Mouse (Mus musculus) C2C12 (cell line): Measurements from ENCODE around the gene Gm10563.

Experiments used
- CTCF ChIP-seq: IDR thresholded peaks from one replicate; pipeline ENCODE4 v1.5.1; 2011; ENCODE audit not compliant: control insufficient read depth, insufficient read depth, insufficient read length
- FOSL1 ChIP-seq: IDR thresholded peaks from one replicate; pipeline ENCODE4 v1.8.0; 2011; ENCODE audit warnings: mild to moderate bottlenecking, low read length; ENCODE audit not compliant: poor library complexity, insufficient read depth, severe bottlenecking
- MAX ChIP-seq: IDR thresholded peaks from one replicate; pipeline ENCODE4 v1.6.1; 2011; ENCODE audit warnings: mild to moderate bottlenecking, control low read depth
- MYOD1 ChIP-seq: IDR thresholded peaks from one replicate; pipeline ENCODE4 v1.6.1; 2011; ENCODE audit warnings: low read depth; ENCODE audit not compliant: control insufficient read depth, insufficient read length
- MYOG ChIP-seq: IDR thresholded peaks from one replicate; pipeline ENCODE4 v1.6.1; 2011; ENCODE audit not compliant: control insufficient read depth, insufficient read length; ENCODE audit errors: extremely low read depth
- USF1 ChIP-seq: IDR thresholded peaks from one replicate; pipeline ENCODE4 v1.6.1; 2011; ENCODE audit warnings: low read depth, mild to moderate bottlenecking, control low read depth, moderate library complexity

GRCm38 (mm10) chr4:155666903-155667302, 21.7 kb upstream of the Gm10563 start:
- no peak for TF ChIP-seq CTCF
- no peak for TF ChIP-seq MAX
- no peak for TF ChIP-seq MYOD1
- TF ChIP-seq USF1, result no peak
- TF ChIP-seq MYOG, result no peak
- no peak for TF ChIP-seq FOSL1
